ENCODE assay signal across 25 mouse cellular contexts in the genomic region with DNA sequence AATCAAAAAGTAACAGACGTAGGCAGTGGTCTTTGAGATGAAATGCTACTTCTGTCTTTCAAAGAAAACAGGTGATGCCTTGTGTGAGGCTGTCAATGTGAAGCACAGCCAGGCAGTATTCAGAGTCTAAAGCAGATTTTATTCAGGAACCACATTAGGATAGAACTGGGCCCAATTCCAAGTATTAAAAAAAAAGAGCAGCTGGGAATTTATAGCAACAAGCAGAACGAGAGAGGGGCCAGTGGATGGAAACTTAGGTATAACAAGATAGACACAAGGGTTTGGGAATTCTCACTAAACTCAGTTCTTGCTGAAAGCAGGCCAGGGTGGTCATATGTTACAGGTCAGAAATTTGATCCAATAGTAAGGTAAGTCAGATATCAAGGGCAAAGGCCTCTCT.
DNase-seq lines count a peak whose midpoint lies in the region; ATAC-seq and TF ChIP-seq lines count a peak whose summit lies in the region.
"Had no signal": no experiment of that assay in that cellular context is flagged by ENCODE, and none has a peak within 500 bp of the region (broad histone marks: within the 10 kb centered on the region; RNA-seq: fewer than 3 reads in every experiment).

No protein-coding gene starts in this region.

- ATAC-seq in forebrain, embryonic 14.5 days: no peak
- no peak for ATAC-seq in forebrain, embryonic 12.5 days (ENCODE audit: low FRiP score)
- no peak for ATAC-seq in limb, embryonic 14.5 days (ENCODE audit: low FRiP score, low read depth)
- ATAC-seq in midbrain, postnatal 0 days (ENCODE audit: low FRiP score): no peak
- ATAC-seq: activated CD4-positive, CD25-positive, alpha-beta regulatory T cell, adult 4 months; CD4-positive, CD25-positive, alpha-beta regulatory T cell, adult 4 months; forebrain, embryonic 16.5 days; hindbrain, embryonic 16.5 days; inflammation-experienced regulatory T-cells, adult 6 months; intestine, embryonic 16.5 days had no signal

- H3K9me3 ChIP-seq in forebrain, embryonic 14.5 days (replicated peaks; ENCODE audit: control insufficient read depth, low read length): no peaks in the 10 kb centered on the region
- H3K9me3 ChIP-seq in forebrain, embryonic 12.5 days: no peaks in the 10 kb centered on the region
- H3K9me3 ChIP-seq in limb, embryonic 14.5 days (ENCODE audit: control insufficient read depth, low read length): no peaks in the 10 kb centered on the region
- no peaks in the 10 kb centered on the region for H3K9me3 ChIP-seq in limb, embryonic 10.5 days (replicated peaks)
- no peaks in the 10 kb centered on the region for H3K9me3 ChIP-seq in midbrain, postnatal 0 days (ENCODE audit: low read length)
- H3K9me3 ChIP-seq in midbrain, embryonic 10.5 days (replicated peaks): no peaks in the 10 kb centered on the region
- H3K9me3 ChIP-seq: embryonic facial prominence, embryonic 13.5 days; hindbrain, embryonic 13.5 days had no signal

- WGBS in forebrain, embryonic 14.5 days: 29% methylated on average over 2 of the region's 2 CpGs
- WGBS in forebrain, embryonic 12.5 days: 73% methylated on average over 2 of the region's 2 CpGs
- WGBS in limb, embryonic 14.5 days: 43% methylated on average over 2 of the region's 2 CpGs
- 88% methylated on average over 2 of the region's 2 CpGs for whole genome bisulfite sequencing in limb, embryonic 10.5 days
- 63% methylated on average over 2 of the region's 2 CpGs for WGBS in midbrain, postnatal 0 days
- 90% methylated on average over 2 of the region's 2 CpGs for WGBS in midbrain, embryonic 10.5 days

- H3K36me3 ChIP-seq in forebrain, embryonic 14.5 days (ENCODE audit: control insufficient read depth, insufficient read depth, low read length): no peaks in the 10 kb centered on the region
- no peaks in the 10 kb centered on the region for H3K36me3 ChIP-seq in forebrain, embryonic 12.5 days (replicated peaks)
- no peaks in the 10 kb centered on the region for H3K36me3 ChIP-seq in limb, embryonic 14.5 days (ENCODE audit: control insufficient read depth, insufficient read depth, low read length)
- no peaks in the 10 kb centered on the region for H3K36me3 ChIP-seq in limb, embryonic 10.5 days
- no peaks in the 10 kb centered on the region for H3K36me3 ChIP-seq in midbrain, postnatal 0 days (ENCODE audit: insufficient read depth, low read length)
- H3K36me3 ChIP-seq in midbrain, embryonic 10.5 days: no peaks in the 10 kb centered on the region
- H3K36me3 ChIP-seq: embryonic facial prominence, embryonic 13.5 days; forebrain, embryonic 10.5 days; hindbrain, embryonic 13.5 days had no signal

- H3K4me2 ChIP-seq in forebrain, embryonic 14.5 days (ENCODE audit: low read length): no peak overlapping the region
- H3K4me2 ChIP-seq in forebrain, embryonic 12.5 days: no peak overlapping the region
- no peak overlapping the region for H3K4me2 ChIP-seq in limb, embryonic 14.5 days (replicated peaks; ENCODE audit: low read depth, low read length, severe bottlenecking)
- no peak overlapping the region for H3K4me2 ChIP-seq in midbrain, postnatal 0 days (ENCODE audit: low read depth, low read length, poor library complexity, severe bottlenecking)
- H3K4me2 ChIP-seq: embryonic facial prominence, embryonic 13.5 days; heart, embryonic 11.5 days; hindbrain, embryonic 13.5 days had no signal

- no peak overlapping the region for H3K9ac ChIP-seq in forebrain, embryonic 14.5 days (ENCODE audit: low read length)
- H3K9ac ChIP-seq in forebrain, embryonic 12.5 days: no peak overlapping the region
- no peak overlapping the region for H3K9ac ChIP-seq in limb, embryonic 14.5 days (ENCODE audit: low read depth, low read length, severe bottlenecking)
- H3K9ac ChIP-seq in midbrain, postnatal 0 days (replicated peaks; ENCODE audit: low read length, poor library complexity, severe bottlenecking): no peak overlapping the region
- H3K9ac ChIP-seq: embryonic facial prominence, embryonic 13.5 days; hindbrain, embryonic 13.5 days had no signal

- no peak for TF ChIP-seq CTCF in midbrain, postnatal 0 days (IDR thresholded peaks at IDR 0.05)
- TF ChIP-seq CTCF in brain, embryonic 14.5 days (IDR thresholded peaks at IDR 0.05; ENCODE audit: borderline replicate concordance, extremely low read depth, insufficient read depth, insufficient read length): no peak

- H3K4me1 ChIP-seq in forebrain, embryonic 14.5 days (ENCODE audit: control insufficient read depth, insufficient read depth, low read length): no peaks in the 10 kb centered on the region
- H3K4me1 ChIP-seq in forebrain, embryonic 12.5 days: no peaks in the 10 kb centered on the region
- no peaks in the 10 kb centered on the region for H3K4me1 ChIP-seq in limb, embryonic 14.5 days (ENCODE audit: control insufficient read depth, insufficient read depth, low read length)
- no peaks in the 10 kb centered on the region for H3K4me1 ChIP-seq in limb, embryonic 10.5 days
- no peaks in the 10 kb centered on the region for H3K4me1 ChIP-seq in midbrain, postnatal 0 days (ENCODE audit: insufficient read depth, low read length)
- H3K4me1 ChIP-seq in midbrain, embryonic 10.5 days: no peaks in the 10 kb centered on the region
- H3K4me1 ChIP-seq: embryonic facial prominence, embryonic 13.5 days; forebrain, embryonic 10.5 days; hindbrain, embryonic 13.5 days had no signal

- DNase-seq in forebrain, embryonic 14.5 days (ENCODE audit: low spot score): peak; percentile 40
- peak; percentile 64 for DNase-seq in limb, embryonic 14.5 days (ENCODE audit: low spot score)
- no peak for DNase-seq in limb, embryonic 10.5 days (ENCODE audit: low spot score)
- peak; percentile 30 for DNase-seq in midbrain, postnatal 0 days (ENCODE audit: low spot score)
- DNase-seq in midbrain, embryonic 10.5 days (ENCODE audit: low spot score): no peak
- DNase-seq in brain, embryonic 14.5 days (ENCODE audit: low read depth): peak; percentile 41
- DNase-seq in kidney, adult 11 months: no peak
- DNase-seq: adrenal gland, adult 8-10 months; adrenal gland, postnatal 36 days; cerebellum, adult 11-12 months; cerebellum, adult 8-10 months; gastrocnemius, adult 2 months; gastrocnemius, postnatal 14 days; heart, adult 11 months had no signal

- TF ChIP-seq POLR2A in limb, embryonic 14.5 days (IDR thresholded peaks at IDR 0.05; ENCODE audit: borderline replicate concordance, extremely low read depth, insufficient read depth, insufficient read length): no peak
- TF ChIP-seq POLR2A in brain, embryonic 14.5 days (IDR thresholded peaks at IDR 0.05; ENCODE audit: borderline replicate concordance, extremely low read depth, insufficient read depth, insufficient read length, poor library complexity, severe bottlenecking): no peak

- no peaks in the 10 kb centered on the region for H3K27me3 ChIP-seq in forebrain, embryonic 14.5 days (replicated peaks; ENCODE audit: control insufficient read depth, insufficient read depth, low read length)
- H3K27me3 ChIP-seq in forebrain, embryonic 12.5 days: no peaks in the 10 kb centered on the region
- no peaks in the 10 kb centered on the region for H3K27me3 ChIP-seq in limb, embryonic 14.5 days (ENCODE audit: control insufficient read depth, insufficient read depth, low read length)
- H3K27me3 ChIP-seq in limb, embryonic 10.5 days (ENCODE audit: low read depth, poor library complexity, severe bottlenecking): no peaks in the 10 kb centered on the region
- H3K27me3 ChIP-seq in midbrain, postnatal 0 days (ENCODE audit: insufficient read depth, low read length): no peaks in the 10 kb centered on the region
- H3K27me3 ChIP-seq in midbrain, embryonic 10.5 days (ENCODE audit: low read depth, poor library complexity, severe bottlenecking): no peaks in the 10 kb centered on the region
- H3K27me3 ChIP-seq: embryonic facial prominence, embryonic 13.5 days; hindbrain, embryonic 13.5 days had no signal

- H3K4me3 ChIP-seq in forebrain, embryonic 14.5 days (ENCODE audit: low read depth, low read length): no peak overlapping the region
- H3K4me3 ChIP-seq in forebrain, embryonic 12.5 days (replicated peaks): no peak overlapping the region
- H3K4me3 ChIP-seq in limb, embryonic 14.5 days (replicated peaks; ENCODE audit: low read length): no peak overlapping the region
- H3K4me3 ChIP-seq in limb, embryonic 10.5 days: no peak overlapping the region
- H3K4me3 ChIP-seq in midbrain, postnatal 0 days (ENCODE audit: low read depth, low read length): no peak overlapping the region
- H3K4me3 ChIP-seq in midbrain, embryonic 10.5 days: no peak overlapping the region
- H3K4me3 ChIP-seq: embryonic facial prominence, embryonic 13.5 days; forebrain, embryonic 10.5 days; gastrocnemius, adult 2 months; hindbrain, embryonic 13.5 days had no signal

- H3K27ac ChIP-seq in forebrain, embryonic 14.5 days (ENCODE audit: low read depth, low read length): no peak overlapping the region
- H3K27ac ChIP-seq in forebrain, embryonic 12.5 days: no peak overlapping the region
- no peak overlapping the region for H3K27ac ChIP-seq in limb, embryonic 14.5 days (replicated peaks; ENCODE audit: low read depth, low read length)
- no peak overlapping the region for H3K27ac ChIP-seq in limb, embryonic 10.5 days
- no peak overlapping the region for H3K27ac ChIP-seq in midbrain, postnatal 0 days (ENCODE audit: low read depth, low read length)
- no peak overlapping the region for H3K27ac ChIP-seq in midbrain, embryonic 10.5 days (replicated peaks)
- H3K27ac ChIP-seq: embryonic facial prominence, embryonic 13.5 days; forebrain, embryonic 10.5 days; gastrocnemius, adult 2 months; hindbrain, embryonic 13.5 days had no signal

Comparison
In these comparisons a context has a peak if more than half of its experiments do, and no peak if none do; other contexts are left out.
1. DNase-seq: peak in forebrain, embryonic 14.5 days (single experiment), limb, embryonic 14.5 days (single experiment), midbrain, postnatal 0 days (single experiment) and brain, embryonic 14.5 days (single experiment); none in limb, embryonic 10.5 days (single experiment), midbrain, embryonic 10.5 days (single experiment) and kidney, adult 11 months (single experiment).